In genomic region chr2:31847908-31848307, GRCm38 (mm10) we compare ENCODE assay signal across 7 mouse cellular contexts. TPM values are rescaled to one million over a fixed set of nuclear protein-coding genes. Genes with fewer than 3 reads are reported as not detected.
DNase-seq lines count a peak whose midpoint lies in the region; ATAC-seq lines count a peak whose summit lies in the region.

No protein-coding gene starts in this region.

- WGBS in kidney, embryonic 14.5 days = 22% methylated on average over 6 of the region's 6 CpGs

- peak; percentile 4; the same call in 1 of the 2 replicates for ATAC-seq in kidney, embryonic 14.5 days (ENCODE audit: low FRiP score, low TSS enrichment)

- no peak overlapping the region for H3K27ac ChIP-seq in kidney, embryonic 14.5 days (ENCODE audit: low read depth, low read length)

- H3K36me3 ChIP-seq in kidney, embryonic 14.5 days (ENCODE audit: control insufficient read depth, insufficient read depth, low read length) = no peaks in the 10 kb centered on the region

- peak; percentile 23 to 32 for DNase-seq in urinary bladder, postnatal 36 days (ENCODE audit: low spot score in 2 of 2)
- DNase-seq in urinary bladder, postnatal 4 days (ENCODE audit: low spot score in 2 of 2) = no peak
- peak; percentile 63 for DNase-seq in cerebellum, adult 9-10 months
- peak; percentile 28 for DNase-seq in lung, postnatal 25 days (ENCODE audit: low spot score)
- peak; percentile 59 to 69 for DNase-seq in thymus, postnatal 36 days
- DNase-seq in layer of hippocampus, postnatal 10 days (ENCODE audit: low spot score in 2 of 2) = no peak

- no peak overlapping the region for H3K4me2 ChIP-seq in kidney, embryonic 14.5 days (replicated peaks; ENCODE audit: low read depth, low read length)

- H3K4me1 ChIP-seq in kidney, embryonic 14.5 days (ENCODE audit: control insufficient read depth, insufficient read depth, low read length) = peaks cover 18% of the 10 kb centered on the region

- H3K9me3 ChIP-seq in kidney, embryonic 14.5 days (ENCODE audit: control insufficient read depth, low read length) = no peaks in the 10 kb centered on the region

- H3K27me3 ChIP-seq in kidney, embryonic 14.5 days (ENCODE audit: control insufficient read depth, insufficient read depth, low read length) = peaks cover 47% of the 10 kb centered on the region

- H3K9ac ChIP-seq in kidney, embryonic 14.5 days (ENCODE audit: low read depth, low read length) = no peak overlapping the region

- H3K4me3 ChIP-seq in kidney, embryonic 14.5 days (ENCODE audit: low read length) = no peak overlapping the region

RNA-seq across cellular contexts. Expression of gene Fibcd1, which starts 2.1 kb away (rescaled TPM):
- 1.1 TPM in 2 replicates for polyA plus RNA-seq in kidney, embryonic 14.5 days (2014; fragmentation: Nextera tagmentation; extraction: Ambion mirVana)
- total RNA-seq in layer of hippocampus, postnatal 10 days (2021) = 10 to 100 TPM; 85.7 to 96.1 TPM

RNA-seq across cellular contexts. Expression of gene Qrfp, which starts 37.5 kb away (rescaled TPM):
- 0.09 TPM in 1 of 2 replicates, not detected in the other for polyA plus RNA-seq in kidney, embryonic 14.5 days (2014; fragmentation: Nextera tagmentation; extraction: Ambion mirVana)
- total RNA-seq in layer of hippocampus, postnatal 10 days (2021) = not detected

RNA-seq across cellular contexts. Expression of gene Lamc3, which starts 39.2 kb away (rescaled TPM):
- 2.0 and 3.6 TPM in 2 replicates for polyA plus RNA-seq in kidney, embryonic 14.5 days (2014; fragmentation: Nextera tagmentation; extraction: Ambion mirVana)
- 10 to 100 TPM in 1 of 2 experiments, 1 to 10 TPM in 1; 9.4 to 10.2 TPM for total RNA-seq in layer of hippocampus, postnatal 10 days (2021)

Comparison
In these comparisons a context has a peak if more than half of its experiments do, and no peak if none do; other contexts are left out.
1. DNase-seq: peak in urinary bladder, postnatal 36 days (2 of 2), cerebellum, adult 9-10 months (single experiment), lung, postnatal 25 days (single experiment) and thymus, postnatal 36 days (2 of 2); none in urinary bladder, postnatal 4 days (0 of 2) and layer of hippocampus, postnatal 10 days (0 of 2).